Mouse (Mus musculus) heart, embryonic 12.5 days (tissue): ENCODE measurements at regions not wholly inside any gene's neighbourhood (a gene's known extent, or its start where the extent isn't known, plus 50 kb on each side); places are given as distances from the start of the nearest gene placed in this dataset.

ENCODE experiments used
- ATAC-seq: fragments of 200-750 bp; cut with Nextera tagmentation; 2 replicates; pipeline ENCODE4 v1.8.0; 2017; ENCODE audit warnings: moderate TSS enrichment, moderate library complexity; ENCODE audit not compliant: insufficient number of reproducible peaks, low FRiP score
- H3K27ac ChIP-seq: fragments of 300-500 bp; sonication (generic); 2 replicates; pipeline ENCODE4 v1.5.1; 2016; ENCODE audit warnings: mild to moderate bottlenecking, moderate library complexity; ENCODE audit not compliant: poor library complexity, severe bottlenecking
- H3K27me3 ChIP-seq: fragments of 300-500 bp; sonication (generic); replicated peaks from 2 replicates; pipeline ENCODE4 v1.6.1; 2016; ENCODE audit warnings: mild to moderate bottlenecking, moderate library complexity
- H3K36me3 ChIP-seq: fragments of 300-500 bp; sonication (generic); 2 replicates; pipeline ENCODE4 v1.6.1; 2016; ENCODE audit warnings: mild to moderate bottlenecking, moderate library complexity
- H3K4me1 ChIP-seq: fragments of 300-500 bp; sonication (generic); replicated peaks from 2 replicates; pipeline ENCODE4 v1.6.1; 2016; ENCODE audit warnings: mild to moderate bottlenecking
- H3K4me2 ChIP-seq: fragments of 300-500 bp; sonication (generic); 2 replicates; pipeline ENCODE4 v1.6.1; 2016; ENCODE audit warnings: mild to moderate bottlenecking, moderate library complexity
- H3K4me3 ChIP-seq: fragments of 300-500 bp; sonication (generic); 2 replicates; pipeline ENCODE4 v1.5.1; 2016; ENCODE audit warnings: mild to moderate bottlenecking
- H3K9ac ChIP-seq: fragments of 300-500 bp; sonication (generic); 2 replicates; pipeline ENCODE4 v1.6.1; 2016; ENCODE audit warnings: mild to moderate bottlenecking, moderate library complexity
- H3K9me3 ChIP-seq: fragments of 300-500 bp; sonication (generic); replicated peaks from 2 replicates; pipeline ENCODE4 v1.6.1; 2016; ENCODE audit warnings: mild to moderate bottlenecking, moderate library complexity
- WGBS: fragments of 180-500 bp; shearing (Covaris S2); methylation state at CpG from one replicate; pipeline ENCODE4 v1.1.7; 2016; 5-methylcytosine and 5-hydroxymethylcytosine counted together

DNA sequence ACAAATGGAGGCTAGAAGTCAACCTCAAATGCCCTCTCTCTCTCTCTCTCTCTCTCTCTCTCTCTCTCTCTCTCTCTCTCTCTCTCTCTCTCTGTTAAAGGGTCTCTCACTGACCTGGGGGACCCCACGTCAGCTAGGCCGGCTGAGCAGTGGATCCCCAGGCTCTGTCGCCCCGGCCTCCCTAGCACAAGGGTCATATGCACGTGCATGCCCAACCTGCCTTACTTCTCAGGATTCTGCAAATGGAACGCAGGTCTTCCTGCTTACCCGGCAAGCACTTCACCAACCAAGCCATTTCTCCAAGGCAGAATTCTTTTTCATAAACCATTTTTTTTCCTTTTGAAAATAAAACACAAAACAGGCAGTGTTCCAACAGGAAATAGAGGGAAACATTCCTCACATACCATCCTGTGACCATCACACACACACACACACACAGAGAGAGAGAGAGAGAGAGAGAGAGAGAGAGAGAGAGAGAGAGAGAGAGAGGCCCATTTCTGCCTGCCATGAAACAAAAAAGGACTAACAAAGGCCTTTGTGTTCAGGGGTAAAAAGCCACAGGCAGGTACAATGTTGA lies 150.4 kb upstream of the Noct start:
- peaks cover 14% of the 10 kb centered on the region for H3K4me1 ChIP-seq
- no peak for ATAC-seq
- H3K27me3 ChIP-seq = no peaks in the 10 kb centered on the region
- H3K4me2 ChIP-seq = no peak overlapping the region
- H3K9me3 ChIP-seq = no peaks in the 10 kb centered on the region
- no peak overlapping the region for H3K27ac ChIP-seq
- no peak overlapping the region for H3K4me3 ChIP-seq
- H3K36me3 ChIP-seq = no peaks in the 10 kb centered on the region
- WGBS = 72% methylated on average over 7 of the region's 7 CpGs
- H3K9ac ChIP-seq = no peak overlapping the region

- WGBS = 69% methylated on average over 10 of the region's 10 CpGs
- no peak for ATAC-seq
- Histone ChIP-seq H3K27me3 (no peaks in the 10 kb centered on the region), H3K4me1 (peaks cover 18% of the 10 kb centered on the region), H3K9me3 (no peaks in the 10 kb centered on the region), H3K9ac (no peak overlapping the region), H3K4me2 (no peak overlapping the region), H3K27ac (no peak overlapping the region), H3K36me3 (no peaks in the 10 kb centered on the region), H3K4me3 (no peak overlapping the region)
Measured at GRCm38 (mm10) chr3:51075219-51075920, 148.9 kb upstream of the Noct start.

- ATAC-seq = no peak
- H3K27ac ChIP-seq = no peak overlapping the region
- no peak overlapping the region for H3K9ac ChIP-seq
- H3K4me2 ChIP-seq = no peak overlapping the region
- 61% methylated on average over 4 of the region's 4 CpGs for WGBS
- peaks cover 18% of the 10 kb centered on the region for H3K4me1 ChIP-seq
- no peaks in the 10 kb centered on the region for H3K27me3 ChIP-seq
- no peaks in the 10 kb centered on the region for H3K9me3 ChIP-seq
- H3K36me3 ChIP-seq = no peaks in the 10 kb centered on the region
- no peak overlapping the region for H3K4me3 ChIP-seq
Measured at GRCm38 (mm10) chr3:51078459-51078858, 145.8 kb upstream of the Noct start.

- Histone ChIP-seq H3K4me2 (no peak overlapping the region), H3K9ac (no peak overlapping the region), H3K4me1 (peaks cover 9% of the 10 kb centered on the region), H3K9me3 (no peaks in the 10 kb centered on the region), H3K27me3 (no peaks in the 10 kb centered on the region), H3K27ac (no peak overlapping the region), H3K36me3 (no peaks in the 10 kb centered on the region), H3K4me3 (no peak overlapping the region)
- ATAC-seq = no peak
- WGBS = 19% methylated on average over 3 of the region's 3 CpGs
Measured at GRCm38 (mm10) chr3:51080415-51080814, 143.8 kb upstream of the Noct start.

DNA sequence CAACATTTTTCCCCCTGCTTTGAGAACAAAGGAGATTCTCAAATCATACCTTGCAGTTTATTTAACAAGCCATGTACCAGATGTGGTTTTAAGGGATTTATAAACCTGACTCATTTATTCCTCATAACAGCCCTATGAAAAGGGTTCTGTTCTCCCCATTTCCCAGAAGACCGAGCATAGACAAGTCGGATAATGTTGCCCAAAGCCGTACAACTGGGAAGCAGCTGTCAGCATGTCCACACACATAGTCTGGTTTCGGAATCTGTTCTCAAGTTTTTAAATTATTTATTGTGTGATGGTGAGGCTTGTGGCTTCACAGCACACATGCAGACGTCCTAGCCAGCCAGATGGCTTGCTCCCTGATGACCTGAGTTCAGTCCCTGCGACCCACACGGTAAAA lies 143.4 kb upstream of the Noct start:
- Histone ChIP-seq H3K4me1 (peaks cover 9% of the 10 kb centered on the region), H3K27me3 (no peaks in the 10 kb centered on the region), H3K4me2 (no peak overlapping the region), H3K36me3 (no peaks in the 10 kb centered on the region), H3K9ac (no peak overlapping the region), H3K9me3 (no peaks in the 10 kb centered on the region), H3K27ac (no peak overlapping the region), H3K4me3 (no peak overlapping the region)
- 59% methylated on average over 7 of the region's 7 CpGs for WGBS
- no peak for ATAC-seq

DNA sequence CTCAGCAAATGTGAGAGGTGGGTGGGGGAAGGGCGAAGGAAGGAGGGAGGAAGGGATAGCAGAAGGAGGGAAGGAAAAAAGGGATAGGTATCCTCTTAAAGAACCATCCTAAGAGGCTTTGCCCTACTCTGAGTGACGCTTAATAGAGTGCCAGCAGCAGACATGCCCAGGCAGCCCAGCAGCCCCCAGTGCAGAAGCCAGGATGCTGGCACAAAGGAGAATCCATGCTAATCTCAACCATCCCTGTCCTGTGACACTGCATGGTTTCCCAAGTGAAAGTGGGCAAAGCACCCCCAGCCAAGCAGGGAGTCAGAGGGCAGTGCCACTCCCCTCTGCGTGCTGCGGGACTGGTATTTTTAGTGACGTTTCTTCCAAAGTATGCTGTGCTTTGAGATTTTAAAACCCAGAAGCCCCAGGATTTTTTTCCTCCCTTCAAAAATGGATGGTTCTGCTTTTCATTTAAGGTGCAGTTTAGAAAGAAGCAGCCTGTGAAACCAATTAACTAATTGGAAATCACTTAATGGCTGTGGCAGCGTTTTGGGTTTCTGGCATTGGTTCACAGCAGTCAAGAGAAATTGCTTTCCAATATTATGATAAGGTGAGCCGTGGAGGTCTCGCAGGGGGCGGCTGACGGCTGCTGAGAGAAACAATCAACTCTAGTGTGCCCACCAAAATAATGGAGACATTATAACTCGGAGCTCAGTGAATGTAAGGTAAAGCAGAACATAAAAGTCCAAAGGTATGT lies 141.2 kb upstream of the Noct start:
- no peak for ATAC-seq
- no peak overlapping the region for H3K27ac ChIP-seq
- no peaks in the 10 kb centered on the region for H3K27me3 ChIP-seq
- no peak overlapping the region for H3K4me2 ChIP-seq
- WGBS = 62% methylated on average over 11 of the region's 11 CpGs
- no peaks in the 10 kb centered on the region for H3K36me3 ChIP-seq
- peaks cover 9% of the 10 kb centered on the region for H3K4me1 ChIP-seq
- H3K9ac ChIP-seq = no peak overlapping the region
- no peak overlapping the region for H3K4me3 ChIP-seq
- no peaks in the 10 kb centered on the region for H3K9me3 ChIP-seq

DNA sequence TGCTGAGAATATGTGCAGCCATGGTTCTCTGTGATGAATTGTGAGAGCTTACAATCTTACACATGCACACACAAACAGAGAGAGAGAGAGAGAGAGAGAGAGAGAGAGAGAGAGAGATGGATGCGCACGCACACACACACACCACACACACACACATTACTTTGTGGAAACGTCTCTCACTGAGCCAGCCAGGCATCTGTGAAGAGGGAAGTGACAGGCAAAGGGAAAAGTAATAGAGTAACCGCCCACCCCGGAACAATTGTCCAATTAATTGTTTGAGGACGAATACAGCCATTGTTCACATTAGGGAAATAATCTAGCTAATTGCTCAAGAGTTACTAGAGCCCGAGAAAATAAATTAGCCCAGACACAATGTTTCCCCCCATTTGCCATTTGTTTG lies 140.7 kb upstream of the Noct start:
- no peak overlapping the region for H3K27ac ChIP-seq
- H3K4me2 ChIP-seq = no peak overlapping the region
- peaks cover 4% of the 10 kb centered on the region; the same call in 1 of the 2 replicates for H3K4me1 ChIP-seq
- H3K4me3 ChIP-seq = no peak overlapping the region
- 77% methylated on average over 7 of the region's 7 CpGs for WGBS
- H3K36me3 ChIP-seq = no peaks in the 10 kb centered on the region
- H3K9me3 ChIP-seq = no peaks in the 10 kb centered on the region
- H3K9ac ChIP-seq = no peak overlapping the region
- no peaks in the 10 kb centered on the region for H3K27me3 ChIP-seq
- no peak for ATAC-seq

DNA sequence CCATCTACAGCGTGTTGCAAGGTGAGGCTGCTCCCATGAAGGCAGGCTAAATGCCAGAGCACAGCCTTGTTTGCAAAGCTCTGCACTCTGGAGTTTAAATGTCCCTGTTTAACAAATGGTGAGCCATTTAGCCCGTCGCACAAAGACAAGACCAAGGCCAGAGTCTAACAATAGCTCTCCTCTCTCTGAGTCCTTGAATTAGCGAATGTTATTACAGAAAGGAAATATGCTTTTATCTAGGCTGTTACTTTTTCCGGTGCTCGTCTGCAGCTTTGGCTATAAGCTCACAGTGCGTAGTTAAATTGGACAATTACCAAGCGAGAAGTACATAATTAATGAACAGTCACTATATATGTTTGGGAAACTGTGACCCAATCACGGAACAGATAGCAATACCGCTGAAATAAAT lies 137.8 kb upstream of the Noct start:
- Histone ChIP-seq H3K4me3 (no peak overlapping the region), H3K27ac (no peak overlapping the region), H3K36me3 (no peaks in the 10 kb centered on the region), H3K27me3 (no peaks in the 10 kb centered on the region), H3K4me2 (no peak overlapping the region), H3K4me1 (no peaks in the 10 kb centered on the region; the same call in 1 of the 2 replicates), H3K9me3 (no peaks in the 10 kb centered on the region), H3K9ac (no peak overlapping the region)
- ATAC-seq = no peak
- 54% methylated on average over 10 of the region's 10 CpGs for WGBS

DNA sequence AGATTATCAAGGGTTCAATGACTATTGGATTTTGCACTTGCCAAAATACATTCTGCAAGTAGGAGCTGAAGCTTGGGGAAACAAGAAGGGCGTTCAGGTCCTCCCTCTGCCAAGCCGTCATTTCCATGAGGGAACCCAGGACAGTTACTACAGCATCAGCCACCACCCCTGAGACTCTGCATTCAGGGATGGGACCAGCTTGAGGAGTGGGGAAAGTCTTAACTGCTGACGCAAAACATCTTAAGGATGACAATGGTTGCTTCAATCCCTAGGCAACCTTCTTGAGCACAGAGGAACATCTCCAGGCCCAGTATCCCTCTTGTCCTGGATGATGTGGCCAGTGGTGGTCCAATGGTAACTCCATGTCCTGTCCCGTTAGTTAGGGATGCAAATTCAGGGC lies 137.2 kb upstream of the Noct start:
- no peaks in the 10 kb centered on the region for H3K27me3 ChIP-seq
- no peak overlapping the region for H3K4me3 ChIP-seq
- no peak overlapping the region for H3K27ac ChIP-seq
- H3K9me3 ChIP-seq = no peaks in the 10 kb centered on the region
- no peaks in the 10 kb centered on the region; the same call in 1 of the 2 replicates for H3K4me1 ChIP-seq
- no peak overlapping the region for H3K4me2 ChIP-seq
- WGBS = 83% methylated on average over 4 of the region's 4 CpGs
- H3K36me3 ChIP-seq = no peaks in the 10 kb centered on the region
- no peak overlapping the region for H3K9ac ChIP-seq
- ATAC-seq = no peak

GRCm38 (mm10) chr3:51089036-51089669 lies 135.1 kb upstream of the Noct start:
- Histone ChIP-seq H3K27ac (no peak overlapping the region), H3K27me3 (no peaks in the 10 kb centered on the region), H3K9me3 (no peaks in the 10 kb centered on the region), H3K9ac (no peak overlapping the region), H3K4me3 (no peak overlapping the region), H3K4me1 (no peaks in the 10 kb centered on the region; the same call in 1 of the 2 replicates), H3K4me2 (no peak overlapping the region), H3K36me3 (no peaks in the 10 kb centered on the region)
- WGBS = 65% methylated on average over 10 of the region's 10 CpGs
- ATAC-seq = no peak

- 86% methylated on average over 4 of the region's 4 CpGs for WGBS
- Histone ChIP-seq H3K9ac (no peak overlapping the region), H3K27ac (no peak overlapping the region), H3K4me1 (peaks cover 3% of the 10 kb centered on the region; the same call in 1 of the 2 replicates), H3K9me3 (no peaks in the 10 kb centered on the region), H3K36me3 (no peaks in the 10 kb centered on the region), H3K4me2 (no peak overlapping the region), H3K27me3 (no peaks in the 10 kb centered on the region), H3K4me3 (no peak overlapping the region)
- no peak for ATAC-seq
Measured at GRCm38 (mm10) chr3:51091478-51091877, 132.8 kb upstream of the Noct start.
